Mouse (Mus musculus) hematopoietic stem cell, adult 5-6 weeks (primary cell): ENCODE measurements around the gene Gm45711. TPM values are rescaled to one million over a fixed set of nuclear protein-coding genes. Genes with fewer than 3 reads are reported as not detected.
"Not testable (repeated sequence)": the region's sequence is repeated elsewhere in the genome, so short reads cannot be mapped to it uniquely, and the experiment has no call there.

Source experiments
- ATAC-seq, 2 experiments: fragments of 125-278 bp in 1 of 2; replicated peaks in 1 of 2; 2 replicates each; pipeline ENCODE4 v1.8.0; 2016 to 2017; ENCODE audit warnings: inconsistent platforms in 2 of 2, mild to moderate bottlenecking in 2 of 2, moderate number of reproducible peaks in 2 of 2, low read depth in 1 of 2, moderate TSS enrichment in 1 of 2; ENCODE audit not compliant: low FRiP score in 2 of 2, poor library complexity in 2 of 2, severe bottlenecking in 2 of 2, insufficient read depth in 1 of 2, low TSS enrichment in 1 of 2
- total RNA-seq: library from RNA; stranded (forward); fragments of 172-1452, 232-1000 nt; gene quantifications from 2 replicates; pipeline ENCODE4 v1.2.3, GENCODE M21; 2017

Gm45711 gene
- not detected in 2 replicates for total RNA-seq

GRCm38 (mm10) chr8:104309441-104310155, at the start of gene Gm45711, which contains the start of gene Cmtm1:
TSS of gene Gm45711 (minus strand) at chr8:104310081.
TSS of gene Cmtm1 (minus strand) at chr8:104310145.
- ATAC-seq: not testable (repeated sequence)

GRCm38 (mm10) chr8:104358637-104359036, 48.8 kb upstream of the Gm45711 start:
- ATAC-seq: no peak

DNA sequence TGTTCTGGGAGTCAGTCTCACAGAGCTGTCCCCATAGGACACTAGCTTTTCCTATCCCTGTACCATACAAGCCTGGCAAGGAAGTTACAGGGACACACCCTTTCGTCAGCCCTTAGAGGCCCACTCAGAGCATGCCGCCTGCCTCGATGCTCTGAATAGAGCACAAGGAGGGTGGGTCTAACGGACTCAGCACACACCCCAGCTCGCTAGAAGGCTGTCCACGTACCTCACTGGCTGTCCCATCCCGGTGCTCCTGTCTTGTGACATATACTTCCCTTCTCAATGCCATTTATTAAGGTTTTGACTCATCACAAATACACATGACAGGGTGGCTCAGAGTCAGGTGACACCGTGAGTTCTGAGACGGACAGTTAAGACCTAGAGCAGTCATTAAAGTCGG, 44.6 kb upstream of the Gm45711 start:
- no peak for ATAC-seq

DNA sequence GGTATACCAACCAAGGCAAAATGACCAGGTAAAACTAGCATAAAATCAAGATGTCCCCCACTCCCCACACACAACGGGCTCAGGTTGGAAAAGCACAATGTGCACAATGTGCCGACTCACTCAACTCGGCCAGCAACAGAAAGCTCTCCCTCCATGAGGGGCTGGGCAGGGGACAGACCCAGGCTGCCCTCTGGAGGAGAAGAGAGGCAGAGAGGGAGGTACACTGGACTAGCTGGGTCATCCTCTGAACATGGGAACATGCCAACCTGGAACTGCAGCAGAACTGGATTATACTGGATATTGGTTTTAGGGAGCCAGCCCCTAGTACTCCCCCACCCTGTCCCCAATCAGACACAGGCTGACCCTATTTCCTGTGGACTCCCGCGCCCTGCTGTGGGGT, 43.3 kb upstream of the Gm45711 start:
- ATAC-seq: peak; percentile 42 to 73; a peak in 2 of 4 replicates

DNA sequence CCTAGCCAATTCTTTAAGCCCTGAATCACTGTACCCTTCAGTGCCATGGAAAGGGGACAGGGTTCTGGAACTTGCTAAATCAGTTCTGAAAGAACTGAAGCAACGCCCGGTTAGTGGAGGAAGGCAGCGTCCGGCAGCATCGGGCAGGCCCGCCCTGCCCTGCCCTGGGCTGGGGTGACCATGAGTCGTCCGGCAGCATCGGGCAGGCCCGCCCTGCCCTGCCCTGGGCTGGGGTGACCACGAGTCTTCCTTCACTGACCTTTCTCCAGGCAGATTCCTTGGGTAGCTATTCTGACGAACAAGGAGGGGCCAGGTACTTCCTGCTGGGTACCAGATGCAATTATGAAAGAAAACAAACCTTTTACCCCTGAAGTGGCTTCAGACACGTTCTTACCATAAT, 40.2 kb upstream of the Gm45711 start:
- no peak for ATAC-seq

GRCm38 (mm10) chr8:104348971-104349370, 39.1 kb upstream of the Gm45711 start:
- ATAC-seq: no peak

DNA sequence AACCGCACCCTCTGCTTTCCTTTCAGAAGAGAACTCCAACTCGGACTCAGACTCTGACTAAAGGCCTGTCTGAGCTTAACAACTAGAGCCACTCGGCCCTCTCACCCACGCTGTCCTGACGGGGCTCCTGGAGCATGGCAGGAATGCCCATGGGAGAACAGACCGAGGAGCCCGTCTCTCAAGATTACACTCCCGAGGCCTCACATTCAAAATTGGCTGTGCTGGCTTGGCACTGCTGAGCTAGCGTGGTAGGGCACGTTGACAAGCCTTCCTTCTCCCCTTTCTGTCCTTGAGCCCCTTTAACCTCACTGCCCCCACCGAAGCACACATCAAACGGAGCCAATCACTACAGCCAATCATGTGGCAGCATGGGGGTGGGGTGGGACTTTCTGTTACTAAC, 36.8 kb upstream of the Gm45711 start:
- ATAC-seq: no peak

DNA sequence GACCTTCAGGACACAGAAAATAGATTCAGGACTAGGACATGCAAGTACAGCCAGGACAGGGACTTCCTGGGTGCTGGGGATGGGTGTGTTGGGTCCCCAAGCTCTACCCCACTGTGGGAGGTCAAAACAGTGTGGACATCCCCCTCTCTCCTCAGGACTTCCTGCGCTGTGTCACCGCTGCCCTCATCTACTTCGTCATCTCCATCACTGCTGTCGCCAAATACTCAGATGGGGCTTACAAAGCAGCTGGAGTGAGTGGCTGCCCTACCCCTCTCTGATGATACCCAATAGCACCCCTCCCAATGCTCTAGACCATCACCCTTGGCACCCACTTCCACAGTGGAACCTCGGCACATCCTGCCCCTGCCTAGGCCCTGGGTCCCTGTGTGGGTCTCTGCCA, 34.7 kb upstream of the Gm45711 start:
- ATAC-seq: no peak

- peak; percentile 74 for ATAC-seq
Observed at GRCm38 (mm10) chr8:104343957-104344356, 34.1 kb upstream of the Gm45711 start.

DNA sequence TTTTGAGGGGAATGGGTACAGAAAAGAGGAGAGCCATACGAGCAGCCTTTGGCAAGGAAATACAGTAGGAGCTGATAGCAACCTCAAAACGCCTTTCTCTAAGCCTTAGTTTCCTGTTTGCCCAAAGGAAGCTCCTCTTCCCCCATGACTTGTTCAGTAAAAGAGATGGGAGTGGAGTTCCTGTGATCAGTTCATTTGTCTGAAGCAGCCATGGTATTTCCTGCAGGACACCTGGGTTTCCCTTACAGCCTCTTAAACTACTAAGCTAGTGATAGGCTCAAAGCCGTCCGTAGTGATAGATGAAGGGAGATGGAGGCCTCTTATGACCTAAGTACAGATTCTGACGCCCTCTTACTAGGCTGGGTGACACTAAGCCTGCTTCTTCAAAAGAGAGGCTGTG, 32.5 kb upstream of the Gm45711 start:
- no peak for ATAC-seq

DNA sequence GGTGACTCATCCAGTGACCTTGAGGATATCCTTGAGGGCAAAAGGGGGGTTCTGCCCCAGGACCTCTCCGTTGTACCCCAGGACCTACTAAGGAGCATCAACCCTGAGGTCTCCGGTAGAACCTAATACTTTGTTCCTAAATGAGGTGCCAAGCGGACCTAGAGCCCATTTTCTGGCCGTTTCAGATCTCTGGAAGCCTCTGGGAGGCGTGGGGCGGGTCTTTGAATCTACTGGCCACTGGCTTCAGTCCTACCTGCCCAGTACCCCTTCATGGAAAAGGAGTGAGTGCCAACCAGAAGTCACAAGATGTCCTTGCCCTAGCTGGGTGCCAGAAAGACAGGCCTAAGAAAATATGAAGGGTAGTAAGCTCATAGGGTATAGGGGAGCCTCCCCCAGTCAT, 31.8 kb upstream of the Gm45711 start:
- ATAC-seq: no peak

GRCm38 (mm10) chr8:104341106-104341561, 31.3 kb upstream of the Gm45711 start:
- ATAC-seq: peak; percentile 1 to 22; a peak in 2 of 4 replicates

GRCm38 (mm10) chr8:104340233-104341105, 30.6 kb upstream of the Gm45711 start:
- peak; percentile 59 to 65 for ATAC-seq

DNA sequence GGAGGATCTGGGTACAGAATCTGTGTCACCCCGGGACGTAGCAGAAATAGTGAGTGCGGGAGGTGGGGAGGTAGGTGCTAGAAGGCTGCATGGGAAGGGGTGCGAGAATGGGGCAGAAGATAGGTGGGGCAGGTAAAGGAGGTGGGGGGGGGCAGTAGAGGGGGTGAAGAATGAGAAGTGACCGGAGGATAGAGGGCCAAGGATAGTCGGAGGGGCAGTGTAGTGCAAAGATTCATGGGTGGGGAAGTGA, 30.0 kb upstream of the Gm45711 start:
- ATAC-seq: no peak

- no peak for ATAC-seq
Observed at GRCm38 (mm10) chr8:104339229-104339982, 29.5 kb upstream of the Gm45711 start, which contains the start of gene Cmtm3. TSS of gene Cmtm3 (plus strand) at chr8:104339410.

DNA sequence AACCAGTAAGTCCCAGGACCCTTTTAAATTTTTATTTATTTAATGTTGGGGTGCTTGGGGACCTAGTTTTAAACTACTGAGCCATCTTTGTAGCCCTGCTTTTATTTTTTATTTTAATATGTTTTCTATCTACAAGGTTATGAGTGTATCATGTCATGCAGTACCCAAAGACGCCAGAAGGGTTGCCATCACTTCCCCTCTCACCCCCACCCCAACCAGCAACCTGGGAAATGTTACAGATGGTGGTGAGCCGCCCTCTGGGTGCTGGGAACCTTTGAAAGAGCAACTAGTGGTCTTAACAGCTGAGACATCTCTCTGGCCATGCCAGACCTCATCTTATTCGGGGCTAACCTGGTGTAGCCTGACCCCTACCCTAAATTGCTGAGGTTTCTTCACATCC, 28.0 kb upstream of the Gm45711 start:
- ATAC-seq: no peak

GRCm38 (mm10) chr8:104336806-104337205, 26.9 kb upstream of the Gm45711 start:
- ATAC-seq: no peak

DNA sequence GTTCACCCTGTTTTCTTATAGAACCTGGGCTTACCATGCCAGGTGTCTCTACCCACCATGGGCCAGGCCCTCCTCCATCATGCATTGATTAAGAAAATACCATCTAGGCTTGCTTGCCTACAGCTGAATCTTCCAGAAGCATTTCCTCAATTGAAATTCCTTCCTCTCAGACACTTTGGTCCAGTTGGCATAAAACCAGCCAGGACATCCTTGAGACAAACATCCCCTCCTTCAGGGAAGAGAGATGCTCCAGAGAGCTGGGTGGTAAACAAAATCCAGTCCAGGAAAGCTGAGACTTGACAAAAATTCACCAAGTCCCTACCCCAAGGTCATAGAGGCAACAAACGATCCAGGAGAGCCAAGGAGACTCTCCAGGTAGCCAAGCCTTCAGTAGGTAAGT, 24.3 kb upstream of the Gm45711 start:
- no peak for ATAC-seq
